Mouse (Mus musculus) brown adipose tissue, adult 24 weeks (tissue): ENCODE measurements at regions not wholly inside any gene's neighbourhood (a gene's known extent, or its start where the extent isn't known, plus 50 kb on each side); places are given as distances from the start of the nearest gene placed in this dataset.

Source experiments
- H3K27ac ChIP-seq: fragments of 200-500 bp; replicated peaks from 2 replicates; pipeline ENCODE4 v1.5.1; 2012; ENCODE audit warnings: low read depth, mild to moderate bottlenecking, low read length
- H3K4me1 ChIP-seq: fragments of 200-500 bp; 2 replicates; pipeline ENCODE4 v1.6.1; 2012; ENCODE audit warnings: low read length, mixed read lengths; ENCODE audit not compliant: control insufficient read depth, insufficient read depth, insufficient read length
- H3K4me3 ChIP-seq: fragments of 200-500 bp; 2 replicates; pipeline ENCODE4 v1.5.1; 2012; ENCODE audit warnings: low read depth, mild to moderate bottlenecking, low read length, moderate library complexity; ENCODE audit not compliant: insufficient read depth

- Histone ChIP-seq H3K4me1 (no peaks in the 10 kb centered on the region), H3K27ac (no peak overlapping the region), H3K4me3 (no peak overlapping the region)
These were observed 369.1 kb upstream of the Adamts16 start for GRCm38 (mm10) chr13:71210658-71211251.

GRCm38 (mm10) chr13:71205708-71206107 lies 364.1 kb upstream of the Adamts16 start:
- no peak overlapping the region for H3K27ac ChIP-seq
- no peak overlapping the region for H3K4me3 ChIP-seq
- H3K4me1 ChIP-seq: no peaks in the 10 kb centered on the region

- Histone ChIP-seq H3K4me1 (no peaks in the 10 kb centered on the region), H3K4me3 (no peak overlapping the region), H3K27ac (no peak overlapping the region)
These were observed 359.0 kb upstream of the Adamts16 start for GRCm38 (mm10) chr13:71200656-71201055.

- Histone ChIP-seq H3K4me3 (no peak overlapping the region), H3K4me1 (no peaks in the 10 kb centered on the region), H3K27ac (no peak overlapping the region)
These were observed 354.1 kb upstream of the Adamts16 start for GRCm38 (mm10) chr13:71195675-71196074.

GRCm38 (mm10) chr13:71184500-71184899 lies 342.9 kb upstream of the Adamts16 start:
- Histone ChIP-seq H3K4me3 (no peak overlapping the region), H3K27ac (no peak overlapping the region), H3K4me1 (no peaks in the 10 kb centered on the region)

- Histone ChIP-seq H3K4me3 (no peak overlapping the region), H3K27ac (no peak overlapping the region), H3K4me1 (no peaks in the 10 kb centered on the region)
These were observed 337.5 kb upstream of the Adamts16 start for GRCm38 (mm10) chr13:71179083-71179482.

GRCm38 (mm10) chr13:71174335-71174734 lies 332.7 kb upstream of the Adamts16 start:
- Histone ChIP-seq H3K27ac (no peak overlapping the region), H3K4me3 (no peak overlapping the region), H3K4me1 (no peaks in the 10 kb centered on the region)

- Histone ChIP-seq H3K4me1 (no peaks in the 10 kb centered on the region), H3K4me3 (no peak overlapping the region), H3K27ac (no peak overlapping the region)
These were observed 324.6 kb upstream of the Adamts16 start for GRCm38 (mm10) chr13:71166226-71166625.

- no peak overlapping the region for H3K4me3 ChIP-seq
- no peaks in the 10 kb centered on the region for H3K4me1 ChIP-seq
- no peak overlapping the region for H3K27ac ChIP-seq
These were observed 323.7 kb upstream of the Adamts16 start for GRCm38 (mm10) chr13:71165096-71165920.

GRCm38 (mm10) chr13:71164012-71164411 lies 322.4 kb upstream of the Adamts16 start:
- H3K4me1 ChIP-seq: no peaks in the 10 kb centered on the region
- H3K27ac ChIP-seq: no peak overlapping the region
- no peak overlapping the region for H3K4me3 ChIP-seq

GRCm38 (mm10) chr13:71162952-71163351 lies 321.3 kb upstream of the Adamts16 start:
- no peaks in the 10 kb centered on the region for H3K4me1 ChIP-seq

GRCm38 (mm10) chr13:71158300-71158860 lies 316.8 kb upstream of the Adamts16 start:
- no peak overlapping the region for H3K27ac ChIP-seq
- H3K4me1 ChIP-seq: no peaks in the 10 kb centered on the region
- no peak overlapping the region for H3K4me3 ChIP-seq

More at GRCm38 (mm10) chr13:71162952-71163351, 321.3 kb upstream of the Adamts16 start:
- Histone ChIP-seq H3K27ac (no peak overlapping the region), H3K4me3 (no peak overlapping the region)

- Histone ChIP-seq H3K4me3 (no peak overlapping the region), H3K27ac (no peak overlapping the region), H3K4me1 (no peaks in the 10 kb centered on the region)
These were observed 316.2 kb upstream of the Adamts16 start for GRCm38 (mm10) chr13:71157656-71158299.

GRCm38 (mm10) chr13:71150092-71150491 lies 308.5 kb upstream of the Adamts16 start:
- H3K4me1 ChIP-seq: no peaks in the 10 kb centered on the region
- H3K27ac ChIP-seq: no peak overlapping the region
- H3K4me3 ChIP-seq: no peak overlapping the region

- H3K4me1 ChIP-seq: no peaks in the 10 kb centered on the region
These were observed 307.7 kb upstream of the Adamts16 start for GRCm38 (mm10) chr13:71149303-71149696.

More at GRCm38 (mm10) chr13:71149303-71149696, 307.7 kb upstream of the Adamts16 start:
- H3K27ac ChIP-seq: no peak overlapping the region
- no peak overlapping the region for H3K4me3 ChIP-seq
